Mouse (Mus musculus) liver, adult (tissue): ENCODE data around the gene Rhot2.

Experiments used
- GATA4 ChIP-seq: IDR thresholded peaks from 2 replicates; pipeline ENCODE4 v1.6.1; 2014; ENCODE audit warnings: mild to moderate bottlenecking, low read length; ENCODE audit not compliant: insufficient replicate concordance

The Rhot2 gene

DNA sequence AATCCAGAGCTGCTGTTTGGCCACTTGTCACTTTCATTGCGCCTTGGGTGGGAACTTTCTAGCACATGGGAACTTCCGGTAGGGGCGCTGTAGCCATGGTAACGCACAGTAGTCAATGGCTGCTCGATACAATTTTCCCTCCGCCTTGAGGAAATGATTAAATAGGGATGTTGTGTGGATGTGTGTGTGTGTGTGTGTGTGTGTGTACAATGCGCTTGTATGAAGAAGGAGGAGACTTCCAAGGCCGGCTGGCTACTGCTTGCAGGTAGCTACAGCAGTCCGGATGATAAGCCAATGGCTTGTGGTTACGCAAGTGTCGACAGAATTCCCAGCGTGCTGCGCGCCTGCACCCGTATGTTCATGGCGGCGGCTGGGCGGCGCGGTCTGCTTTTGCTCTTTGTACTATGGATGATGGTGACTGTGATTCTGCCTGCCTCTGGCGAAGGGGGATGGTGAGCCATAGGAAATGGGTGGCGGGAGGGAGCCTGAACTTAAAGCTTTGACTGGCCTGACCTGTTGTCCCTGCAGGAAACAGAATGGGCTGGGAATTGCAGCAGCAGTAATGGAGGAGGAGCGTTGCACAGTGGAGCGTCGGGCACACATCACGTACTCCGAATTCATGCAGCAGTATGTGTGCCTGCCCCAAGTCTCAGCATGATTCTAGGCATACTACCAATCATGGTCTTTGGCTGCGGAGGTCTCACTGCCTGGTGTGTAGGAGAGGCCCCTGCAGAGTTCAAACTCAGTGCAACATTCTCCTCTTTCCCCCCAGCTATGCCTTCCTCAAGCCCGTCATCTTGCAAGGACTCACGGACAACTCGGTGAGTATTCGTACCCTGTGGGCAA, 15.7 kb downstream of the Rhot2 start, which contains the start of gene Jmjd8:
Gene Jmjd8 (plus strand): TSS at position 156 of the 846 bp plus-strand sequence.
- peak; percentile 79; the same call in 1 of the 2 replicates for TF ChIP-seq GATA4

DNA sequence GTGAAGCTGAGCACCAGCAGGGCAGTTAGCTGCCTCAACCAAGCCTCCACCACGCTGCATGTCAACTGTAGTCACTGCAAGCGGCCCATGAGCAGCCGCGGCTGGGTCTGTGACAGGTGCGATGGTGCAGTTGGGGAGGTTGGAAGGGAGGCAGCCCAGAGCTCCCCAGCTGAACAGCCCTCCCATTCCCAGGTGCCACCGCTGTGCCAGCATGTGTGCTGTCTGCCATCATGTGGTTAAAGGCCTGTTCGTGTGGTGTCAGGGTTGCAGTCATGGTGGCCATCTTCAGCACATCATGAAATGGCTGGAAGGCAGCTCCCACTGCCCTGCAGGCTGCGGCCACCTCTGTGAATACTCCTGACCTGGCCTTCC, 16.4 kb downstream of the Rhot2 start:
- TF ChIP-seq GATA4, result no peak

- no peak for TF ChIP-seq GATA4
Observed at GRCm38 (mm10) chr17:25827546-25828222, 17.0 kb downstream of the Rhot2 start.

- no peak for TF ChIP-seq GATA4
Observed at GRCm38 (mm10) chr17:25827011-25827410, 17.6 kb downstream of the Rhot2 start.

DNA sequence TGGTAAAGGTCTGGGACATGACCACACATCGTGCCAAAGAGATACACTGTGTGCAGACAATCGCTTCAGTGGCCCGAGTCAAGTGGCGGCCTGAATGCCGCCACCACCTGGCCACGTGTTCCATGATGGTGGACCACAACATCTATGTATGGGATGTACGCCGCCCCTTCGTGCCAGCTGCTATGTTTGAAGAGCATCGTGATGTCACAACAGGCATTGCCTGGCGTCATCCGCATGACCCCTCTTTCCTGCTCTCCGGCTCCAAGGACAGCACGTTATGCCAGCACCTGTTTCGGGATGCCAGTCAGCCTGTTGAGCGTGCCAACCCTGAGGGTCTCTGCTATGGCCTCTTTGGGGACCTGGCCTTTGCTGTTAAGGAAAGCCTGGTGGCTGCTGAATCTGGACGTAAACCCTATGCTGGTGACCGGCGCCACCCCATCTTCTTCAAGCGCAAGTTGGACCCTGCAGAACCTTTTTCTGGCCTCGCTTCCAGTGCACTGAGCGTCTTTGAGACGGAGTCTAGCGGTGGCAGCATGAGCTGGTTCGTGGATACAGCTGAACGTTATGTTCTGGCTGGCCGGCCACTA, 18.6 kb downstream of the Rhot2 start:
- no peak for TF ChIP-seq GATA4

GRCm38 (mm10) chr17:25825311-25825710, 19.3 kb downstream of the Rhot2 start:
- TF ChIP-seq GATA4, result no peak

GRCm38 (mm10) chr17:25824362-25825142, 20.1 kb downstream of the Rhot2 start:
- no peak for TF ChIP-seq GATA4

GRCm38 (mm10) chr17:25823452-25823851, 21.2 kb downstream of the Rhot2 start, which contains the start of gene Wdr24:
Gene Wdr24, plus strand, starts transcription at chr17:25823627.
- no peak for TF ChIP-seq GATA4

- no peak for TF ChIP-seq GATA4
Observed at GRCm38 (mm10) chr17:25818851-25819780, 25.5 kb downstream of the Rhot2 start.

DNA sequence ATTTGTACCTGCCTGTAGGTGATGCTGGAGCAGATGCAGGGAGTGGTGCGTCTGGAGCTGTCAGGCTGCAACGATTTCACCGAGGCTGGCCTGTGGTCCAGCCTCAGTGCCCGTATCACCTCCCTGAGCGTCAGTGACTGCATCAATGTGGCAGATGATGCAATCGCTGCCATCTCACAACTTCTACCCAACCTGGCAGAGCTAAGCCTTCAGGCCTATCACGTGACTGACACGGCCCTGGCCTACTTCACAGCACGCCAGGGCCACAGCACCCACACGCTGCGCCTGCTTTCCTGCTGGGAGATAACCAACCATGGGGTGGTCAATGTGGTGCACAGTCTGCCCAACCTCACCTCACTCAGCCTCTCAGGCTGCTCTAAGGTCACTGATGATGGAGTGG, 27.0 kb downstream of the Rhot2 start:
- no peak for TF ChIP-seq GATA4

GRCm38 (mm10) chr17:25813471-25813870, 31.2 kb downstream of the Rhot2 start:
- TF ChIP-seq GATA4, result no peak

DNA sequence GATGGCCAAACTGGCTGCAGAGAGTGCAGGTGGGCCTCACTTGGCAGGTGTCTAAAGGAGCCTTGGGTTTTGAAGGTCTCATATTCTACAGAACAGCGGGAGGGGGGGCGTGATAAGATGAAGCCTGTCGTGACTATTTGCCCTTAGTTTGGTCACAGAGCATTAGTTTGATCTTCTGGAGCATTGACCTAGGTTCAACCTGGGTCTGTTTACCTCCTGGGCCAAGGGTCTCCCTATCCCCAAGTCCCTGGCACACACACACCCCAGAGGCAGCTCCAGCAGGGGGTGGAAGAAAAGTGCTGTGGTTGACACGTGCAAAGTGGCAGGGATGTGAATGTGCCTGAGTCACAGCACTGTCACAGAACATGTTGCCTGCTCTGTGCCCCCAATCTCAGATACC, 33.8 kb downstream of the Rhot2 start:
- TF ChIP-seq GATA4, result no peak

DNA sequence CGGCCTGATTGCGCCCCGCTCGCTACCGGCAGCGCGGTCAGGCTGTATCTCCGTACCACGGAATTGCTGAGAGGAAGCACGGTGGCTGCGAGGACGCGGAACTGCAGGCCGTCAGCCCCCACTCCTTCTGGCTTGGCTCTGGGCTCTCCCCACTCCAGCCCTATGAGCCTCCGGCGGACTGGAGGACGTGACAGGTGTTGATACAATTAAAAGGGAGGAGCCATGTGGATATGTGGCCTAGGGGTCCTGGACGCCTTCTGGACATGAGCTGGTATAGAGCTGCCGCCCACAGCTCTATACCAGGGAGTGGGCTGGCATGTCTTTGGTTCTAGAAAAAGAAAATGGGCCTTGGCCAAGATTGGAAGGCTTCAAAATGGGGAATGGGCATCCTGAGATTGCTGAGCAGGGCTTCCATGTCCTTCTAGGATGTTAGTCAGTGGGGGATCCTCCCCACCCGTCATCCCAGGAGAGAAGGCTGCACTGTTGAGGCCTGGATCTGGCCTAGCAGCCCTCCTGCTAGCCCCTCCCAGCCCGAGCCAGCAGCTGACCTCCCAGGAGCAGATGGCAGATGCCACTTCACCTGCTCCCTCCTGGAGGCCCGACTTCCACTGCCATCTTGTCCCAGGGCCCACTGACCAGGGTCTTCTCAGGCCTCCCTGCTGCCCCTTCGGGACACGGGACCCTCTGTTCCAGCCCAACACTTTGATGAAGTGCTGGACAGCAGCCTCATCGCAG, 34.9 kb downstream of the Rhot2 start:
- no peak for TF ChIP-seq GATA4
